Mouse (Mus musculus): ENCODE results near the gene Fcgbp. TPM values are rescaled to one million over a fixed set of nuclear protein-coding genes. Genes with fewer than 3 reads are reported as not detected.
A peak's percentile ranks its signal among the peaks of the same experiment; 100 is the strongest.

Fcgbp gene
- 0.97 and 1.7 TPM in 2 replicates for total RNA-seq (2014; rRNA removed)
- polyA plus RNA-seq (2015; fragmentation: Nextera tagmentation; extraction: Ambion mirVana) = 0.82 and 0.91 TPM in 2 replicates

GRCm38 (mm10) chr7:28070531-28071298, at the start of gene Fcgbp:
TSS of gene Fcgbp (plus strand) at chr7:28071236.
- peaks cover 3% of the 10 kb centered on the region; the same call in 1 of the 2 replicates for H3K27me3 ChIP-seq (ENCODE audit: insufficient read depth, low read length)
- 87% methylated on average over 21 of the region's 21 CpGs for WGBS
- H3K9ac ChIP-seq (replicated peaks; ENCODE audit: low read length) = no peak within 1 kb of the TSS
- DNase-seq (ENCODE audit: low spot score) = no peak
- H3K36me3 ChIP-seq (ENCODE audit: insufficient read depth, low read length) = no peaks in the 10 kb centered on the region
- H3K4me2 ChIP-seq (ENCODE audit: low read depth, low read length) = no peak within 1 kb of the TSS
- no peak for TF ChIP-seq CTCF (IDR thresholded peaks at IDR 0.05; ENCODE audit: low read depth)
- no peak within 1 kb of the TSS for H3K4me3 ChIP-seq (ENCODE audit: low read length)
- 0 out of 2 replicates have a peak, but pooled peaks cover 2% of the 10 kb centered on the region for H3K4me1 ChIP-seq (ENCODE audit: insufficient read depth, low read length)
- no peak for ATAC-seq
- no peak within 1 kb of the TSS for H3K27ac ChIP-seq
- no peaks in the 10 kb centered on the region for H3K9me3 ChIP-seq (ENCODE audit: low read length)

- no peak for TF ChIP-seq CTCF (IDR thresholded peaks at IDR 0.05; ENCODE audit: low read depth)
- DNase-seq (ENCODE audit: low spot score) = no peak
- ATAC-seq = no peak
- 85% methylated on average over 4 of the region's 4 CpGs for WGBS
- H3K9ac ChIP-seq (replicated peaks; ENCODE audit: low read length) = no peak overlapping the region
- no peaks in the 10 kb centered on the region for H3K27me3 ChIP-seq (ENCODE audit: insufficient read depth, low read length)
- no peak overlapping the region for H3K4me3 ChIP-seq (ENCODE audit: low read length)
- no peak overlapping the region for H3K4me2 ChIP-seq (ENCODE audit: low read depth, low read length)
- no peaks in the 10 kb centered on the region; the same call in 1 of the 2 replicates for H3K4me1 ChIP-seq (ENCODE audit: insufficient read depth, low read length)
- no peak overlapping the region for H3K27ac ChIP-seq
- peaks cover 77% of the 10 kb centered on the region for H3K36me3 ChIP-seq (ENCODE audit: insufficient read depth, low read length)
- no peaks in the 10 kb centered on the region for H3K9me3 ChIP-seq (ENCODE audit: low read length)
Measured at GRCm38 (mm10) chr7:28044524-28044923, 26.5 kb upstream of the Fcgbp start.

GRCm38 (mm10) chr7:28049476-28050409, 21.3 kb upstream of the Fcgbp start, which contains the start of gene Psmc4:
TSS of gene Psmc4 (minus strand) at chr7:28050101.
- peak; percentile 86 for TF ChIP-seq CTCF (IDR thresholded peaks at IDR 0.05; ENCODE audit: low read depth)
- peak within 1 kb of the TSS; percentile 82 for H3K9ac ChIP-seq (replicated peaks; ENCODE audit: low read length)
- ATAC-seq (peak; percentile 98), DNase-seq (ENCODE audit: low spot score) (peak; percentile 100)
- H3K4me2 ChIP-seq (ENCODE audit: low read depth, low read length) = peak within 1 kb of the TSS; percentile 83
- no peaks in the 10 kb centered on the region; the same call in 1 of the 2 replicates for H3K4me1 ChIP-seq (ENCODE audit: insufficient read depth, low read length)
- H3K36me3 ChIP-seq (ENCODE audit: insufficient read depth, low read length) = peaks cover 34% of the 10 kb centered on the region
- no peaks in the 10 kb centered on the region for H3K9me3 ChIP-seq (ENCODE audit: low read length)
- WGBS = under 1% methylated on average over 52 of the region's 52 CpGs
- no peaks in the 10 kb centered on the region for H3K27me3 ChIP-seq (ENCODE audit: insufficient read depth, low read length)
- H3K27ac ChIP-seq = peak within 1 kb of the TSS; percentile 73; the same call in 1 of the 2 replicates
- peak within 1 kb of the TSS; percentile 87 for H3K4me3 ChIP-seq (ENCODE audit: low read length)

- H3K27me3 ChIP-seq (ENCODE audit: insufficient read depth, low read length) = no peaks in the 10 kb centered on the region
- H3K4me1 ChIP-seq (ENCODE audit: insufficient read depth, low read length) = no peaks in the 10 kb centered on the region; the same call in 1 of the 2 replicates
- H3K27ac ChIP-seq = no peak overlapping the region
- no peak for TF ChIP-seq CTCF (IDR thresholded peaks at IDR 0.05; ENCODE audit: low read depth)
- WGBS = 60% methylated on average over 17 of the region's 17 CpGs
- peak overlapping the region; percentile 51 for H3K4me2 ChIP-seq (ENCODE audit: low read depth, low read length)
- peak overlapping the region; percentile 87; the same call in 1 of the 2 replicates for H3K4me3 ChIP-seq (ENCODE audit: low read length)
- no peak for DNase-seq (ENCODE audit: low spot score)
- no peak for ATAC-seq
- H3K9me3 ChIP-seq (ENCODE audit: low read length) = no peaks in the 10 kb centered on the region
- no peak overlapping the region for H3K9ac ChIP-seq (replicated peaks; ENCODE audit: low read length)
- peaks cover 30% of the 10 kb centered on the region for H3K36me3 ChIP-seq (ENCODE audit: insufficient read depth, low read length)
Measured at GRCm38 (mm10) chr7:28050584-28050983, 20.5 kb upstream of the Fcgbp start.

GRCm38 (mm10) chr7:28053046-28053930, 17.7 kb upstream of the Fcgbp start:
- Histone ChIP-seq H3K4me1 (ENCODE audit: insufficient read depth, low read length) (no peaks in the 10 kb centered on the region; the same call in 1 of the 2 replicates), H3K4me3 (ENCODE audit: low read length) (no peak overlapping the region), H3K27me3 (ENCODE audit: insufficient read depth, low read length) (no peaks in the 10 kb centered on the region), H3K27ac (no peak overlapping the region), H3K9me3 (ENCODE audit: low read length) (no peaks in the 10 kb centered on the region), H3K9ac (replicated peaks; ENCODE audit: low read length) (no peak overlapping the region), H3K36me3 (ENCODE audit: insufficient read depth, low read length) (peaks cover 3% of the 10 kb centered on the region; the same call in 1 of the 2 replicates), H3K4me2 (ENCODE audit: low read depth, low read length) (no peak overlapping the region)
- WGBS = 82% methylated on average over 6 of the region's 6 CpGs
- no peak for TF ChIP-seq CTCF (IDR thresholded peaks at IDR 0.05; ENCODE audit: low read depth)
- DNase-seq (ENCODE audit: low spot score) = peak; percentile 14
- ATAC-seq = no peak

Data from hindbrain, postnatal 0 days (tissue).